Mouse (Mus musculus) heart, adult 9 months (tissue): Measurements from ENCODE around the gene Gm28363.
"Not testable (repeated sequence)": the region's sequence is repeated elsewhere in the genome, so short reads cannot be mapped to it uniquely, and the experiment has no call there.

ENCODE experiments used
- DNase-seq, 2 experiments: peaks; one replicate each; pipeline ENCODE4 v3.0.0; 2022; ENCODE audit warnings: low spot score in 2 of 2

Gm28363 gene

GRCm38 (mm10) chr1:117696831-117697230 is at the start of gene Gm28363:
Gene Gm28363 (plus strand): TSS chr1:117697131.
- DNase-seq: not testable (repeated sequence)

- DNase-seq: not testable (repeated sequence)
These were observed 46.7 kb upstream of the Gm28363 start for GRCm38 (mm10) chr1:117650236-117650635.
